12 mouse cellular contexts compared by ENCODE assay signal in the genomic region with DNA sequence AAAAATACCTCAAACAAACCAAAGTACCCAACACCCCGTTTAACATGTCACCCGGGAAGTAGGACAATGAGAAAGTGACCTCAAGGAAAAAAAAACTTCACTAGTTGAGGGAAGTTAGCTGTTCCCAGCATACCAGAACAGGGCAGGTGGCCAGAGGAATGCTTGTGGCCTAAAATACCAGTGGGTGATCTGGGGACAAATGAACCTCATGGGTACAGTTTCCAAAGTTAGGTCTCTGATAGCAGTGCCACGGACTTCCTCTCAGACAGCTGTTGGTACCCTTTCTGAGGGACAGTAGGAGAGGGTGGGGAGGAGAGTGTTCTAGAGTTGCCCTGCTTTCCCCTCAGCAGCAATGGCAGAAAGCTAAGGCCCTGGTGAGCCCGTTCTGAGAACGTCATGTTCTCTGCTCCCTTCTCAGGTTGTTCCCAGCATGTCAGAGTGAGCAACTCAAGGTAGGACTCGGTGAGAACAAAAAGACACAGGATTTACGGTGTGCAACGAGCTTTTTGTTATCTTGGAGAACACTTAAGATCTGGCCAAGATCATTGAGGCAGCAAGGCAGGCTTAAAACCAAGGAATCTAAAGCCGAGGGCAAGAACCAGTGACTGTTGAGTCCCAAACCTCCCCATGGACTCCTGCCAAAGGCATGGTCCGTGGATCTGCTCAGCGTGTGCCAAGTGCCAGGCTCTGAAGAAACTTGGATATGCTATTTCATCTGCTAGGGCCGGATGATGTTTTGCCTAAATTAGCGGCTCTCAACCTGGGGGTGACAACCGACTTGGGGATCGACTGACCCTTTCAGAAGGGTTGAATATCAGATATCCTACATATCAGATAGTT.
DNase-seq lines count a peak whose midpoint lies in the region; TF ChIP-seq lines count a peak whose summit lies in the region.
"Had no signal": no experiment of that assay in that cellular context is flagged by ENCODE, and none has a peak within 500 bp of the region (broad histone marks: within the 10 kb centered on the region; RNA-seq: fewer than 3 reads in every experiment).

No protein-coding gene starts in this region.

- peak; percentile 40 to 62 for DNase-seq in lung, adult 18-20 months
- no peak for DNase-seq in lung, adult 2 months
- DNase-seq in gastrocnemius, postnatal 14 days, result peak; percentile 77
- DNase-seq in kidney, adult 8-10 months, result peak; percentile 67 to 68
- no peak for DNase-seq in right cerebral cortex, postnatal 14 days
- no peak for DNase-seq in cerebellum, adult 18-20 months
- no peak for DNase-seq in layer of hippocampus, adult 8-10 months (ENCODE audit: low spot score in 2 of 2)
- DNase-seq: cerebellum, postnatal 25 days; liver; right cerebral cortex, adult 18-20 months had no signal

- intact Hi-C loops in gastrocnemius, postnatal 14 days (cut with DNase I; ENCODE audit: low total_unique reads), result no loop called here

- peak overlapping the region; percentile 16 for H3K4me2 ChIP-seq in myocyte (ENCODE audit: low read depth)

- peaks cover 6% of the 10 kb centered on the region for H3K4me1 ChIP-seq in lung, adult 2 months (ENCODE audit: control insufficient read depth, insufficient read depth, low read length)

- 67% methylated on average over 15 of the region's 15 CpGs for WGBS in lung, adult 2 months

- TF ChIP-seq POLR2A in lung, adult 2 months (IDR thresholded peaks at IDR 0.05; ENCODE audit: borderline replicate concordance, extremely low read depth, low read depth, low read length), result no peak
- no peak for TF ChIP-seq POLR2A in myocyte (IDR thresholded peaks at IDR 0.05; ENCODE audit: insufficient read length, low read depth)

- no peak overlapping the region for H3K4me3 ChIP-seq in lung, adult 2 months (replicated peaks; ENCODE audit: extremely low read depth, low read depth, low read length)
- no peak overlapping the region for H3K4me3 ChIP-seq in myocyte
- H3K4me3 ChIP-seq: megakaryocyte, embryonic 14.5 days had no signal

- no peaks in the 10 kb centered on the region for H3K36me3 ChIP-seq in myocyte (ENCODE audit: control insufficient read depth, insufficient read depth)

- H3ac ChIP-seq in myocyte (ENCODE audit: control insufficient read depth, insufficient read length), result no peak overlapping the region

- TF ChIP-seq CTCF in lung, adult 2 months (IDR thresholded peaks at IDR 0.05; ENCODE audit: insufficient read depth, low read length), result no peak

- H3K79me2 ChIP-seq in myocyte (ENCODE audit: control insufficient read depth, insufficient read depth), result no peaks in the 10 kb centered on the region

- no peaks in the 10 kb centered on the region for H3K27me3 ChIP-seq in myocyte (ENCODE audit: control insufficient read depth, insufficient read depth, insufficient read length)

TF ChIP-seq in myocyte, 11 proteins besides CTCF, POLR2A, EP300 and RAD21:
- TF ChIP-seq REST (IDR thresholded peaks at IDR 0.05; ENCODE audit: insufficient read depth, insufficient read length) (no peak), SRF (IDR thresholded peaks at IDR 0.05; ENCODE audit: control insufficient read depth, insufficient read length, low read depth) (no peak), E2F4 (IDR thresholded peaks at IDR 0.05; ENCODE audit: insufficient read depth) (no peak), MAX (IDR thresholded peaks at IDR 0.05; ENCODE audit: low read depth) (no peak), USF1 (IDR thresholded peaks at IDR 0.05; ENCODE audit: low read depth) (no peak), MYOG (IDR thresholded peaks at IDR 0.05; ENCODE audit: control insufficient read depth in 1 of 3, insufficient read depth in 1 of 3, insufficient read length in 2 of 3, low read depth in 2 of 3) (peak in 2 of 3 experiments; percentile 82 to 90), MYOD1 (IDR thresholded peaks at IDR 0.05; ENCODE audit: control insufficient read depth in 1 of 3, insufficient read length in 2 of 3, low read depth in 2 of 3) (peak in 2 of 3 experiments; percentile 57 to 85), CEBPB (IDR thresholded peaks at IDR 0.05; ENCODE audit: insufficient read depth, poor library complexity, severe bottlenecking) (no peak), TCF12 (IDR thresholded peaks at IDR 0.05; ENCODE audit: insufficient read depth, poor library complexity, severe bottlenecking) (peak; percentile 62), TCF3 (IDR thresholded peaks at IDR 0.05; ENCODE audit: insufficient read length, low read depth) (no peak), POLR2AphosphoS2 (IDR thresholded peaks at IDR 0.05; ENCODE audit: insufficient read length, low read depth) (no peak)
TF ChIP-seq in myocyte: peak in this region for 3.

Comparison
In these comparisons a context has a peak if more than half of its experiments do, and no peak if none do; other contexts are left out.
1. DNase-seq: peak in lung, adult 18-20 months (2 of 2), gastrocnemius, postnatal 14 days (single experiment) and kidney, adult 8-10 months (2 of 2); none in lung, adult 2 months (single experiment), right cerebral cortex, postnatal 14 days (single experiment), cerebellum, adult 18-20 months (0 of 2) and layer of hippocampus, adult 8-10 months (0 of 2).